In the genomic region with DNA sequence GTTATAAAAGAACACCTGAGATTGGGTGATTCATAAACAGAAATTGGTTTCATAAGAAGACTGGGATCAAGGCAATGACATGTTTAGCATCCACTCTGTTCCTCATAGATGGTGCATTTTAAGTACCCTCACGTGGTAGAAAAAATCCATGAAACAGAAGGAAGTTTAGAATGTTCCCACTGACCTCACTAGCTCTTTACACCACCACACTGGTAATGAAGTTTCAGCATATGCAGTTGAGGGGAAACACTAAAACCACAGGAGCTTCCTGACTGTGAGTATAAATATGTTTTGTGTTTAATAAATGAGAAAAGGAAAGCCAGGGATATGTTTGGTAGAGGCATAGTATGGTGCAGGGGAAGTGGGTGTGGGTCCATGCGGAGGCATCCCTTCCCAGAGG, we compare ENCODE assay signal across 22 mouse cellular contexts.
"Had no signal": no experiment of that assay in that cellular context is flagged by ENCODE, and none has a peak within 500 bp of the region (broad histone marks: within the 10 kb centered on the region; RNA-seq: fewer than 3 reads in every experiment).

No protein-coding gene starts in this region.

- H3K4me1 ChIP-seq: lung, embryonic 15.5 days; midbrain, embryonic 10.5 days; midbrain, embryonic 12.5 days; neural tube, embryonic 13.5 days had no signal

- H3K9me3 ChIP-seq: lung, embryonic 15.5 days; midbrain, embryonic 10.5 days; midbrain, embryonic 12.5 days; neural tube, embryonic 13.5 days; neural tube, embryonic 15.5 days had no signal

- H3K9ac ChIP-seq: liver, postnatal 0 days; lung, embryonic 15.5 days; midbrain, embryonic 12.5 days; neural tube, embryonic 13.5 days; neural tube, embryonic 15.5 days had no signal

- H3K27ac ChIP-seq: lung, embryonic 15.5 days; macrophage; midbrain, embryonic 10.5 days; midbrain, embryonic 12.5 days; neural tube, embryonic 13.5 days; neural tube, embryonic 15.5 days had no signal

- H3K4me3 ChIP-seq: lung, embryonic 15.5 days; midbrain, embryonic 10.5 days; midbrain, embryonic 12.5 days; myocyte; neural tube, embryonic 13.5 days; neural tube, embryonic 15.5 days had no signal

- H3K4me2 ChIP-seq: lung, embryonic 15.5 days; midbrain, embryonic 12.5 days; neural tube, embryonic 13.5 days; neural tube, embryonic 15.5 days had no signal

- H3K36me3 ChIP-seq: lung, embryonic 15.5 days; midbrain, embryonic 10.5 days; midbrain, embryonic 12.5 days; neural tube, embryonic 13.5 days; neural tube, embryonic 15.5 days had no signal

- H3K27me3 ChIP-seq: lung, embryonic 15.5 days; midbrain, embryonic 12.5 days; neural tube, embryonic 13.5 days; neural tube, embryonic 15.5 days had no signal

- ATAC-seq: liver, postnatal 0 days; lung, postnatal 0 days; midbrain, embryonic 16.5 days had no signal

- DNase-seq: liver, postnatal 0 days; lung, adult 2 months; lung, postnatal 14 days; lung, postnatal 36 days; midbrain, embryonic 14.5 days; retina, postnatal 1 day; right cerebral cortex, adult 18-20 months; right cerebral cortex, postnatal 25 days; right cerebral cortex, postnatal 4 days; spleen, adult 18-20 months; thymus, adult 18-20 months; thymus, postnatal 14 days; thymus, postnatal 36 days had no signal
